Mouse (Mus musculus): ENCODE measurements around the gene Ubxn2a.

DNA sequence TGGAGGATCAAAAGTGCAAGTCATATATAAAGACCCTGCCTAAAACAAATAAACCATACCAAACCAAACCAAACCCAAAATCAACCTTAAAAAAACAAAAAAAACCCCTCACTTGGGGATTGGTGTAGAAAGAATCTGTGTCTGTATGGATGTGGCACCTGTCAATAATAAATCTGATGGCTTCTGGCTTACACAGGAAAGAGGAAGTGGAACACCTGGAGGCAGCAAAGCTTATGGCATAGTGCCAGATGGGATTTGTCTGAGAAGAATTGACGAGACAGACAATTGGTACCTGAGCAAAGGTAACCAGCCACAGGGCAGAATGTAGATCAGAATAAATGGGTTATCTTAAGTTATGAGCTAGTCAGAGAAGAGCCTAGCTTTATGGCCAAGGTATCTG is 22.4 kb downstream of the Ubxn2a start:
- TF ChIP-seq CTCF (IDR thresholded peaks at IDR 0.05; ENCODE audit: low read depth) (no peak), EP300 (IDR thresholded peaks at IDR 0.05; ENCODE audit: low read depth) (no peak)
